Mouse (Mus musculus) cerebellum, adult 8-10 months (tissue): ENCODE measurements at regions not wholly inside any gene's neighbourhood (a gene's known extent, or its start where the extent isn't known, plus 50 kb on each side); places are given as distances from the start of the nearest gene placed in this dataset.

Experiments
- DNase-seq: peaks from one replicate; pipeline ENCODE4 v3.0.0; 2022

- DNase-seq = no peak
These were observed 56.2 kb upstream of the Ky start for GRCm38 (mm10) chr9:102449366-102449765.

- DNase-seq = no peak
These were observed 59.5 kb upstream of the Ky start for GRCm38 (mm10) chr9:102446066-102446465.

- peak; percentile 12 for DNase-seq
These were observed 63.2 kb upstream of the Ky start for GRCm38 (mm10) chr9:102442198-102442842.

GRCm38 (mm10) chr9:102437641-102438040 lies 67.9 kb upstream of the Ky start:
- no peak for DNase-seq

GRCm38 (mm10) chr9:102436378-102436777 lies 69.2 kb upstream of the Ky start:
- no peak for DNase-seq

- no peak for DNase-seq
These were observed 73.5 kb upstream of the Ephb1 start for GRCm38 (mm10) chr9:102428031-102428430.

- no peak for DNase-seq
These were observed 70.3 kb upstream of the Ephb1 start for GRCm38 (mm10) chr9:102424672-102425345.

GRCm38 (mm10) chr9:102423919-102424671 lies 69.6 kb upstream of the Ephb1 start:
- no peak for DNase-seq

GRCm38 (mm10) chr9:102423465-102423918 lies 69.0 kb upstream of the Ephb1 start:
- DNase-seq = no peak

- no peak for DNase-seq
These were observed 67.3 kb upstream of the Ephb1 start for GRCm38 (mm10) chr9:102421826-102422225.

GRCm38 (mm10) chr9:102420196-102420595 lies 65.7 kb upstream of the Ephb1 start:
- no peak for DNase-seq

GRCm38 (mm10) chr9:102413631-102414030 lies 59.1 kb upstream of the Ephb1 start:
- no peak for DNase-seq

- DNase-seq = no peak
These were observed 56.2 kb upstream of the Ephb1 start for GRCm38 (mm10) chr9:102410666-102411065.

GRCm38 (mm10) chr9:102406017-102406416 lies 51.5 kb upstream of the Ephb1 start:
- no peak for DNase-seq
